Mouse (Mus musculus): ENCODE data around the gene Iqsec1.

Gene Iqsec1

DNA sequence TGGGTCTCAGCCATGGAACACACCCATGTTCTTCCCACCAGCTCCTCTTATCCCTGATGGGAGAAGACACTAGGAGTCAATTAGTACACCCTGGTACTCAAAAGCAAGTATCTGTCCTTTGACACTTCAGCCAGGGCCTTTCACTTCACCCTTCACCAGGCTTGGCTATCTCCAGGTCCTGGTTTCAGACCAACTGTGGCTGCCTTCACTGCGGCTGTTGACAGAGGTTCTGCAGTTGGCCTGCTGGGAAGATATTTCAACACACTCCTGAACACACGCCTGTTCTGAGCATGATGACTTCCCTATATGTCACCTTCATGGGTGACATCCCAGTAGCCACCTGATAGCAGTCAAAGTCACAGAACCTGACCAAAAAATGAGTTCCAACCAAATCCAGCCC, 234.4 kb downstream of the Iqsec1 start:
- no peak for TF ChIP-seq GATA4 (IDR thresholded peaks at IDR 0.05; ENCODE audit: insufficient replicate concordance, low read length)

- no peak for TF ChIP-seq GATA4 (IDR thresholded peaks at IDR 0.05; ENCODE audit: insufficient replicate concordance, low read length)
Measured at GRCm38 (mm10) chr6:90753656-90754055, 234.8 kb downstream of the Iqsec1 start.

- no peak for TF ChIP-seq GATA4 (IDR thresholded peaks at IDR 0.05; ENCODE audit: insufficient replicate concordance, low read length)
Measured at GRCm38 (mm10) chr6:90751624-90752023, 236.9 kb downstream of the Iqsec1 start.

- TF ChIP-seq GATA4 (IDR thresholded peaks at IDR 0.05; ENCODE audit: insufficient replicate concordance, low read length): peak; percentile 89; the same call in 1 of the 2 replicates
Measured at GRCm38 (mm10) chr6:90750091-90750490, 238.4 kb downstream of the Iqsec1 start.

- TF ChIP-seq GATA4 (IDR thresholded peaks at IDR 0.05; ENCODE audit: insufficient replicate concordance, low read length): no peak
Measured at GRCm38 (mm10) chr6:90749414-90749937, 239.0 kb downstream of the Iqsec1 start.

DNA sequence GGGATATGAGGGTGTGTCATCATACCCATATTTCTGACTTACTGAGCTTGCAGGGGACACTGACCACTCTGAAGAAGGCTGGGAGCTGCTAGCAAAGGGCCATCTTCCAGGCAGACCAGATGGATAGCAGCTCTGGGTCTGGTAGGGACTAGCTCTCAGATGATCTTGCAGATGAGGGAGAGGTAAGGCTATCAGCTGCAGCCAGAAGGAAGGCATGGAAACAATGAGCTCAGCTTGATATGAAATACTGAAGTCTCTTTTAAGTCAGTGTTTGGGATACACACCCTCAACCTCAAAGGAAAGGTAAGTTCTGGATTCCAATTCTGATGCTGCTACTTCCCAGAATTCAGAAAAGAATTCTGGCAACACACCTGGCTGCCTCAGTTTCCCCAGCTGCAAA, 239.5 kb downstream of the Iqsec1 start:
- no peak for TF ChIP-seq GATA4 (IDR thresholded peaks at IDR 0.05; ENCODE audit: insufficient replicate concordance, low read length)

DNA sequence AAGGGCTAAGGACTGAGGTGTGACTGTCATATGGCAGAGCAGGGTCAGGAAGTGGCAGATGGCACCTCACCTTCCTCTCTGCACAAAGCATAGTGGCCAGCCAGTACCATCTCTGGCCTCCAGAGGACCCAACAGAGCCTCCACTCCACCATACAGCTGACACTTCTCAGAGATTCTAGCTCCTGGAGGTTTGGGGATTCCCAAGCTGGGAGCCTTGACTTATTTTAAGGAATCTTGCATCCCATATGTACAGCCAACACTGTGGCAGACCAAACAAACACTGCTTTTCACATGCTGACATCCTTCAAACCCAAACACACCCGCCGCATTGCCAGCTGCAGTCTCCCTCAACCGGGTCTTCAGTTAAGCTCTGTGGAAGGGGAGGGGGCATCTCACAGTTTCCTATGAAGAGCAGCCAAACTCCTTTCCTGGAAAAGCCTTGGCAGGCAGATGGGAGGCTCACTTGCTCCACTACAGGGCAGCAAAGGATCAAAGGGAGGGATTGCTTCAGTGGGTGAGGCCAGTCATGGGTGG, 242.1 kb downstream of the Iqsec1 start:
- TF ChIP-seq GATA4 (IDR thresholded peaks at IDR 0.05; ENCODE audit: insufficient replicate concordance, low read length): no peak

GRCm38 (mm10) chr6:90745401-90746198, 242.9 kb downstream of the Iqsec1 start:
- TF ChIP-seq GATA4 (IDR thresholded peaks at IDR 0.05; ENCODE audit: insufficient replicate concordance, low read length): peak; percentile 91

DNA sequence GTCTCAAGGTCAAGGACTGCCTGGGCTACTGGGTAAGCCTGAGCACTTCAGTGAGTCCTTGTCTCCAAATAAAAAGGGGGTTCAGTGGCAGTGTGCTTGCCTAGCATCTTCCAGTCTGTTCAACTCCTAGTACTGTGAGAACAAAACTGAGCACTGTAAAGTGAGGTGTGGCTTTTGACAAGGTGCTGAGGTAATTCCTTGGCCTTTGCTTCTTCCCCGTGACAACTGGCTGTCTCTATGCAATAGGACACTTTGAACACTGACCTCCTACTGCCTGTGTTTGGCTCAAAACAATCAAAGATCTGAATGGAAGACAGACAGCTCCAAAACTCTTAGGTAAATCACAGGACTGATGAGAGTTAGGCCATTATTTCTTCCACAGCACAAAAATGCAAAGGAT, 246.0 kb downstream of the Iqsec1 start:
- no peak for TF ChIP-seq GATA4 (IDR thresholded peaks at IDR 0.05; ENCODE audit: insufficient replicate concordance, low read length)

DNA sequence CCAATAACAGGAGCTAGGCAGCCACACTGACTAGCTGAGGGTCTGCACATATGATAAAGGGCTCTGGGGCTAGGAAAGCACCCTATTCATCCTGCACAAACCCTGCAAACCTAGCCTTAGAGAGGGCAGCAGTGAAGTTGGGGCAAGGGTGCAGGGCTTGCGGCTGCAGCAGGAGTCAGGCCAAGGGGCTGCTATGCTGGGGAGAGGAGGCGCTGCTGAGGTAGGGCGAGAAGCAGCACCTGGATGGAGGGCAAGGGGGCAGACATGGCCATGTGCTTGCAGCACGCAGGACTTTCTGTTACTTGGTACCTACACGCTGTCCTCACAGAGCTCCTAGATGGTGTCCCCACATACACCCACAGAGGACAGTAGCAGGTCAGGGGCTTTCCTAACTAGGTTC, 246.8 kb downstream of the Iqsec1 start:
- no peak for TF ChIP-seq GATA4 (IDR thresholded peaks at IDR 0.05; ENCODE audit: insufficient replicate concordance, low read length)

- no peak for TF ChIP-seq GATA4 (IDR thresholded peaks at IDR 0.05; ENCODE audit: insufficient replicate concordance, low read length)
Measured at GRCm38 (mm10) chr6:90741056-90741420, 247.4 kb downstream of the Iqsec1 start.

- no peak; the same call in 1 of the 2 replicates for TF ChIP-seq GATA4 (IDR thresholded peaks at IDR 0.05; ENCODE audit: insufficient replicate concordance, low read length)
Measured at GRCm38 (mm10) chr6:90740348-90741055, 248.0 kb downstream of the Iqsec1 start.

DNA sequence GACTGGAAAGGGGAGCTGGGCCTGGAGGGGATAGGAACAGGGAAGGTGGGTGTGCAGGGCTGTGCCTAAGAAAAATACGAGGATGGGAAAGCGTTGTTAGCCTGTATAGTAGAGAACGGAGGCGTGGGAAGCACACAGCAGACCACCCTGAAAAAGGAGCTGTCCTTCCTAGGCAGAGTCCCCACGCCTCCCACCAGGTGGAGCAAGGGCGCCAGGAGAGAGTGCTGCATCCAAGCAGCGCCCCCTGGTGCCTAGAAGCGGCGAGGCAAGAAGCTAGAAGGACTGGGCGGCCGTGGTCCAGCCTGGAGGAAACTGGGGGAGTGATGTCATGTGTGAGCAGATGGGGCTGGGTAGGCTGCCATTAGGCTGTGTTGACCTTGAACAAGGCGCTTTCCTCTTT, 251.1 kb downstream of the Iqsec1 start:
- no peak; the same call in 1 of the 2 replicates for TF ChIP-seq GATA4 (IDR thresholded peaks at IDR 0.05; ENCODE audit: insufficient replicate concordance, low read length)

DNA sequence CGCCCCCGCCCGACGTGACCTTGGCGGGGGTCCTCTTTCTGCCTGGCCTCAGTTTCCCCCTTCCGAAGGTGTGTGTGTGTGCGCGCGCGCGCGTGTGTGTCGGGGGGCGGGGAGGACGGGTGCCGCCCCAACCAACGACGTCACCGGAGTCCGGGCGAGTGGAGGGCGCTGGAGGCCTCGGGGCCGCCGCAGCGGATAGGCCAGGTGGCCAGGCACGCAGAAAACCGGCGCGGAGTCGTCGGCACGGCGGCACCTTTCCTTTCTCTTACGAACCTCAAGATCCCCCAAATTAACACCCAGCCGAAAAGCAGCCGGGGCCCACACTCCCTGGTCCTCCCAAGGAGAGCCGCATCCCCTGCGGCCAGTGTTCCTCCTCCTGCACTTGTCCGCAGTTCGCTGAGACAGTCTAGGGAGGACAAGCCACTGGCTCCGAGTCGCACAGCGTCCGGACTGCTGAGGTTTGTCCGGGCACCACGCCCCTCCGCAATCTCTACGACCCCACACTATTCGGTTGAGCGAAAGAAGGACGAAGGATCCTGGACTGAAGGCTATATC, 251.7 kb downstream of the Iqsec1 start:
- TF ChIP-seq GATA4 (IDR thresholded peaks at IDR 0.05; ENCODE audit: insufficient replicate concordance, low read length): no peak

GRCm38 (mm10) chr6:90736074-90736672, 252.3 kb downstream of the Iqsec1 start:
- TF ChIP-seq GATA4 (IDR thresholded peaks at IDR 0.05; ENCODE audit: insufficient replicate concordance, low read length): no peak
